Mouse (Mus musculus) spleen, adult 2 months (tissue): Measurements from ENCODE around the gene Prtn3.

ENCODE experiments used
- CTCF ChIP-seq: fragments of 200-500 bp; IDR thresholded peaks from 2 replicates; pipeline ENCODE4 v1.5.1; 2011; ENCODE audit warnings: mild to moderate bottlenecking, inconsistent platforms; ENCODE audit not compliant: insufficient read depth, insufficient read length, insufficient replicate concordance; ENCODE audit errors: extremely low read depth
- POLR2A ChIP-seq: fragments of 200-500 bp; IDR thresholded peaks from 2 replicates; pipeline ENCODE4 v1.6.1; 2011; ENCODE audit warnings: low read depth, low read length, inconsistent platforms

GRCm38 (mm10) chr10:79931797-79932196 lies 57.5 kb downstream of the Prtn3 start:
- TF ChIP-seq CTCF (no peak), POLR2A (no peak)
